Mouse (Mus musculus) embryonic fibroblast, embryonic 13.5 days (primary cell): Measurements from ENCODE around the gene Schip1.

Source experiments
- CTCF ChIP-seq: IDR thresholded peaks from 2 replicates; pipeline ENCODE4 v1.5.1; 2011; ENCODE audit warnings: mild to moderate bottlenecking, control low read depth, low read length, moderate library complexity, borderline replicate concordance; ENCODE audit not compliant: insufficient read depth
- POLR2A ChIP-seq: IDR thresholded peaks from 2 replicates; pipeline ENCODE4 v1.6.1; 2011; ENCODE audit warnings: low read depth, mild to moderate bottlenecking, control low read depth, low read length, moderate library complexity

GRCm38 (mm10) chr3:68042951-68043350, 21.7 kb upstream of the Schip1 start:
- TF ChIP-seq CTCF (no peak), POLR2A (no peak)
